Mouse (Mus musculus): Measurements from ENCODE around the gene Ndufs4. TPM values are rescaled to one million over a fixed set of nuclear protein-coding genes. Genes with fewer than 3 reads are reported as not detected.

The Ndufs4 gene
- total and polyA plus RNA-seq, 2 experiments from 2014 or later: 47.7 to 422 TPM

DNA sequence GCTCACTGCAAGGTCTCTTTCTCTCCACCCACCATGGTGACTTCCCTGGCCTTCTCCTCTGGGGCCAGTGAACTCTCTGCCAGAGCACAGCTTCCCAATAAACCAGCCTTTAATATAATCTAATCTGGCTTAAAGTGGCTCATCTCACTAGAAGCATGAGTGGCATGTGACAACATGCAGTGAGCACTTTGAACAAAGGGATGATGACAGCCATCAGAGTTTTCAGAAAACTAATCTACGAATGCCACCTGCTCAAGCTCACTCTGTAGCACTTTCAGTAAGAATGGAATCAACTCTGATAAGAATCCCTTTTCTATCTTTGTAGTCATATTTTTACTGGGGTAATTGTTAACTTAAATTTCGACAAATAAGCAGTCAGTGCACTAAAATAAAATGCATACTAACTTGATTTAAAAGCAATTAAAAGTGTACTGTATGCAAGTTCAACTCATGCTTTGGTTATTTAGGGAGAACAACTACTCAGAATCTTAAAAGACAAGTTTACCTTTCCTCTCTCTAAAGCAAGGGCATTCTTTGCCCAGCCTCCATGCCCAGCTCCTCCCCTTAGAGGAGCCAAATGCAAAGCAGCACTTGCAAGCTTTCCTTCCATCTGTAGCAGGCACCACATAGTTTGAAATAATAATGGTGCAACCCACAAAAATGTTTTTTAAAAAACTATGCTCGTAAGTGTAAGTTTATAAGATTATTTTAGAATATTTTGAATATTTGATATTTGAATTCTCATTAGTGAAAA, 43.7 kb downstream of the Ndufs4 start:
- H3K36me3 ChIP-seq (ENCODE audit: insufficient read depth, low read length): no peaks in the 10 kb centered on the region
- WGBS: 67% methylated on average over 3 of the region's 3 CpGs
- ATAC-seq (no peak), DNase-seq (ENCODE audit: low spot score) (no peak)
- H3K9me3 ChIP-seq (ENCODE audit: low read length): no peaks in the 10 kb centered on the region
- no peak for TF ChIP-seq CTCF (IDR thresholded peaks at IDR 0.05; ENCODE audit: low read depth)
- no peak overlapping the region for H3K4me3 ChIP-seq (ENCODE audit: low read length)
- H3K9ac ChIP-seq (replicated peaks; ENCODE audit: low read length): no peak overlapping the region
- no peak overlapping the region for H3K4me2 ChIP-seq (ENCODE audit: low read depth, low read length)
- H3K27me3 ChIP-seq (ENCODE audit: insufficient read depth, low read length): no peaks in the 10 kb centered on the region
- H3K27ac ChIP-seq: no peak overlapping the region
- no peaks in the 10 kb centered on the region for H3K4me1 ChIP-seq (ENCODE audit: insufficient read depth, low read length)

- 27% methylated on average over 8 of the region's 8 CpGs for WGBS
- H3K9ac ChIP-seq (replicated peaks; ENCODE audit: low read length): no peak overlapping the region
- no peak overlapping the region for H3K27ac ChIP-seq
Measured at GRCm38 (mm10) chr13:114343001-114343400, 45.1 kb downstream of the Ndufs4 start.

GRCm38 (mm10) chr13:114319835-114320389, 68.1 kb downstream of the Ndufs4 start:
- ATAC-seq: no peak
- 52% methylated on average over 2 of the region's 2 CpGs for WGBS
- H3K9me3 ChIP-seq (ENCODE audit: low read length): no peaks in the 10 kb centered on the region
- no peak for DNase-seq (ENCODE audit: low spot score)
- no peak overlapping the region for H3K4me2 ChIP-seq (ENCODE audit: low read depth, low read length)
- no peaks in the 10 kb centered on the region; the same call in 1 of the 2 replicates for H3K36me3 ChIP-seq (ENCODE audit: insufficient read depth, low read length)
- H3K9ac ChIP-seq (replicated peaks; ENCODE audit: low read length): no peak overlapping the region
- no peaks in the 10 kb centered on the region for H3K4me1 ChIP-seq (ENCODE audit: insufficient read depth, low read length)
- no peak overlapping the region for H3K27ac ChIP-seq
- TF ChIP-seq CTCF (IDR thresholded peaks at IDR 0.05; ENCODE audit: low read depth): no peak
- no peaks in the 10 kb centered on the region for H3K27me3 ChIP-seq (ENCODE audit: insufficient read depth, low read length)
- no peak overlapping the region for H3K4me3 ChIP-seq (ENCODE audit: low read length)

More at GRCm38 (mm10) chr13:114343001-114343400, 45.1 kb downstream of the Ndufs4 start:
- Histone ChIP-seq H3K27me3 (ENCODE audit: insufficient read depth, low read length) (no peaks in the 10 kb centered on the region), H3K4me2 (ENCODE audit: low read depth, low read length) (no peak overlapping the region), H3K36me3 (ENCODE audit: insufficient read depth, low read length) (no peaks in the 10 kb centered on the region), H3K4me3 (ENCODE audit: low read length) (no peak overlapping the region), H3K9me3 (ENCODE audit: low read length) (no peaks in the 10 kb centered on the region), H3K4me1 (ENCODE audit: insufficient read depth, low read length) (no peaks in the 10 kb centered on the region)
- ATAC-seq (no peak), DNase-seq (ENCODE audit: low spot score) (no peak)
- TF ChIP-seq CTCF (IDR thresholded peaks at IDR 0.05; ENCODE audit: low read depth): no peak

GRCm38 (mm10) chr13:114319136-114319535, 68.9 kb downstream of the Ndufs4 start:
- DNase-seq (ENCODE audit: low spot score) (no peak), ATAC-seq (no peak)
- no peaks in the 10 kb centered on the region for H3K9me3 ChIP-seq (ENCODE audit: low read length)
- H3K9ac ChIP-seq (replicated peaks; ENCODE audit: low read length): no peak overlapping the region
- H3K4me3 ChIP-seq (ENCODE audit: low read length): no peak overlapping the region
- H3K27me3 ChIP-seq (ENCODE audit: insufficient read depth, low read length): no peaks in the 10 kb centered on the region
- H3K36me3 ChIP-seq (ENCODE audit: insufficient read depth, low read length): no peaks in the 10 kb centered on the region; the same call in 1 of the 2 replicates
- H3K4me1 ChIP-seq (ENCODE audit: insufficient read depth, low read length): no peaks in the 10 kb centered on the region
- no peak for TF ChIP-seq CTCF (IDR thresholded peaks at IDR 0.05; ENCODE audit: low read depth)
- no peak overlapping the region for H3K27ac ChIP-seq
- H3K4me2 ChIP-seq (ENCODE audit: low read depth, low read length): no peak overlapping the region

DNA sequence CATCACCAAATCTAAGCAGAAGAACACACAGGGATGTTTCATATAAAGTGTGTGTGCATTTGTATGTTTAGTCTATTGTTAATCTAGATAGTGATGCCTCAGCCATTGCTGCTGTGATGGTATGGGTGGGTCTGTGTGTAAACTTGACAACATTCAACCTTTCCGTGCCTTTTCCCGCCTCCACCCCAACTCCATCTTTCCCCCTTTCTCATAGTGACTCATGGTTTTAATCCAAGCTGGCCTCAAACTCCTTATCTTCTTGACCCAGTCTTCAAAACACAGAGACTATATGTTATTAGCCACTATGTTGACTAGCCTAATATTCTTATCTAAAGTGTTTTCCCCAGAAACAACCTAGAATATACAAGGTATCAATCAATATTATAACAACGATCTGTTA, 72.7 kb downstream of the Ndufs4 start:
- H3K9ac ChIP-seq (replicated peaks; ENCODE audit: low read length): no peak overlapping the region
- H3K27ac ChIP-seq: no peak overlapping the region
- no peaks in the 10 kb centered on the region; the same call in 1 of the 2 replicates for H3K36me3 ChIP-seq (ENCODE audit: insufficient read depth, low read length)
- DNase-seq (ENCODE audit: low spot score) (no peak), ATAC-seq (no peak)
- no peak for TF ChIP-seq CTCF (IDR thresholded peaks at IDR 0.05; ENCODE audit: low read depth)
- H3K4me2 ChIP-seq (ENCODE audit: low read depth, low read length): no peak overlapping the region
- H3K27me3 ChIP-seq (ENCODE audit: insufficient read depth, low read length): no peaks in the 10 kb centered on the region
- H3K4me1 ChIP-seq (ENCODE audit: insufficient read depth, low read length): no peaks in the 10 kb centered on the region
- no peaks in the 10 kb centered on the region for H3K9me3 ChIP-seq (ENCODE audit: low read length)
- H3K4me3 ChIP-seq (ENCODE audit: low read length): no peak overlapping the region
- 99% methylated on average over 3 of the region's 3 CpGs for WGBS

GRCm38 (mm10) chr13:114314953-114315352, 73.1 kb downstream of the Ndufs4 start:
- no peaks in the 10 kb centered on the region; the same call in 1 of the 2 replicates for H3K36me3 ChIP-seq (ENCODE audit: insufficient read depth, low read length)
- no peaks in the 10 kb centered on the region for H3K27me3 ChIP-seq (ENCODE audit: insufficient read depth, low read length)
- WGBS: 81% methylated on average over 3 of the region's 3 CpGs
- no peak for DNase-seq (ENCODE audit: low spot score)
- no peaks in the 10 kb centered on the region for H3K4me1 ChIP-seq (ENCODE audit: insufficient read depth, low read length)
- TF ChIP-seq CTCF (IDR thresholded peaks at IDR 0.05; ENCODE audit: low read depth): no peak
- H3K4me2 ChIP-seq (ENCODE audit: low read depth, low read length): no peak overlapping the region
- no peak for ATAC-seq
- H3K9ac ChIP-seq (replicated peaks; ENCODE audit: low read length): no peak overlapping the region
- no peak overlapping the region for H3K27ac ChIP-seq
- no peak overlapping the region for H3K4me3 ChIP-seq (ENCODE audit: low read length)
- no peaks in the 10 kb centered on the region for H3K9me3 ChIP-seq (ENCODE audit: low read length)

DNA sequence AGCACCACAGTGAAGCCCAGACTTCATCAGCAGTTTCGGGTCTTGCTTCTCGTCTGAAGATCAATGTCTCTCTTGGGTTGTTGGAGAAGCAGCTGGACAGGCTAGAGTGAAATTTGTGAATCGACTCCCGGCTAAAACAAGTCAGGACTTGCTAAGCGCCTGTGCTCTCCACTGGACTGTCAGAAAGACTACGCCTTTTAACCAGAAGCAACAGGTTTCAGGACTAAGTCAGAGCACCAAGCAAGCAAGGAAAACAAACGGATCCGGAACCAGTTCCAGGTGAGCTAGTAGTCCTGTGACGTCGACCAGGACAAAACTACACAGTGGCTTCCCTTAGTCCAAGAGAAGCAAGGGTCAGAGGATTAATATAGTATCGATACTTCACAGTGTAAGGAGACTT, 77.5 kb downstream of the Ndufs4 start:
- no peak overlapping the region for H3K4me3 ChIP-seq (ENCODE audit: low read length)
- TF ChIP-seq CTCF (IDR thresholded peaks at IDR 0.05; ENCODE audit: low read depth): no peak
- no peak for DNase-seq (ENCODE audit: low spot score)
- no peaks in the 10 kb centered on the region for H3K9me3 ChIP-seq (ENCODE audit: low read length)
- ATAC-seq: no peak
- WGBS: 97% methylated on average over 11 of the region's 11 CpGs
- no peaks in the 10 kb centered on the region for H3K4me1 ChIP-seq (ENCODE audit: insufficient read depth, low read length)
- H3K4me2 ChIP-seq (ENCODE audit: low read depth, low read length): no peak overlapping the region
- no peaks in the 10 kb centered on the region for H3K36me3 ChIP-seq (ENCODE audit: insufficient read depth, low read length)
- no peak overlapping the region for H3K27ac ChIP-seq
- H3K9ac ChIP-seq (replicated peaks; ENCODE audit: low read length): no peak overlapping the region
- no peaks in the 10 kb centered on the region for H3K27me3 ChIP-seq (ENCODE audit: insufficient read depth, low read length)
